Mouse (Mus musculus): ENCODE measurements around the gene Gm30083. TPM values are rescaled to one million over a fixed set of nuclear protein-coding genes. Genes with fewer than 3 reads are reported as not detected.
A peak's percentile ranks its signal among the peaks of the same experiment; 100 is the strongest.

Gm30083 gene
- polyA plus RNA-seq, 1 experiment from 2014 or later: not detected

- no peak within 1 kb of the TSS for H3K4me3 ChIP-seq (ENCODE audit: low read depth, low read length)
- ATAC-seq (replicated peaks; ENCODE audit: low FRiP score, low TSS enrichment, low read depth): no peak
- no peak within 1 kb of the TSS for H3K4me2 ChIP-seq (ENCODE audit: low read length)
- no peaks in the 10 kb centered on the region for H3K36me3 ChIP-seq (ENCODE audit: control insufficient read depth, insufficient read depth, low read length)
- no peaks in the 10 kb centered on the region for H3K9me3 ChIP-seq (ENCODE audit: control insufficient read depth, low read length)
- no peak within 1 kb of the TSS for H3K27ac ChIP-seq (ENCODE audit: low read depth)
- no peak for DNase-seq (ENCODE audit: low spot score)
- no peaks in the 10 kb centered on the region for H3K27me3 ChIP-seq (replicated peaks; ENCODE audit: control insufficient read depth, insufficient read depth, low read length)
- no peaks in the 10 kb centered on the region for H3K4me1 ChIP-seq (replicated peaks; ENCODE audit: control insufficient read depth, insufficient read depth, low read length)
- H3K9ac ChIP-seq (ENCODE audit: low read length): no peak within 1 kb of the TSS
- 83% methylated on average over 5 of the region's 5 CpGs for WGBS
Observed at GRCm38 (mm10) chr14:33953761-33954160, 61.2 kb downstream of the Gm30083 start, which contains the start of gene Rbp3. Rbp3 (plus strand) TSS chr14:33954003.

GRCm38 (mm10) chr14:33952233-33952981, 62.6 kb downstream of the Gm30083 start:
- Histone ChIP-seq H3K9me3 (ENCODE audit: control insufficient read depth, low read length) (no peaks in the 10 kb centered on the region), H3K36me3 (ENCODE audit: control insufficient read depth, insufficient read depth, low read length) (no peaks in the 10 kb centered on the region), H3K4me2 (ENCODE audit: low read length) (no peak overlapping the region), H3K4me3 (ENCODE audit: low read depth, low read length) (no peak overlapping the region), H3K27me3 (replicated peaks; ENCODE audit: control insufficient read depth, insufficient read depth, low read length) (no peaks in the 10 kb centered on the region), H3K27ac (ENCODE audit: low read depth) (no peak overlapping the region), H3K9ac (ENCODE audit: low read length) (no peak overlapping the region), H3K4me1 (replicated peaks; ENCODE audit: control insufficient read depth, insufficient read depth, low read length) (no peaks in the 10 kb centered on the region)
- WGBS: 42% methylated on average over 6 of the region's 6 CpGs
- ATAC-seq (replicated peaks; ENCODE audit: low FRiP score, low TSS enrichment, low read depth) (no peak), DNase-seq (ENCODE audit: low spot score) (no peak)

DNA sequence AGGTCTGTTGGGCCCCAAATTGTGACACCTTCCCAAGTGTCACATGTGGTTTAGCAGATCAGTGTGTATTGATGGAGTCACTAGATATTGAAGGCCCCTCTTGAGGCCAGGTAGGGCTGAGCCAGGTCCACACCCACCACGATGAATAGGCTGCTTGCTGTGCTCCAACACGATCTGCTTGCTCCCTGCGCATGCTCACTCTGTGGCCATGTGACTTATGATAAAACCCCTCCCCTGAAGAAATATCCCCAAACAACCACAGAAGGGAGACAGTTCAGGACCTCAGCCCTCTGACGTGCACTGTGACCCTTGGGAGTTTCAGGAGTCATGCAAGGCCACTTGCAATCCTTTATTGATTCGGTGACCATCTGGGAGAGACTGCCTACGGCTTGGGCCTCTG, 68.9 kb downstream of the Gm30083 start:
- 76% methylated on average over 6 of the region's 6 CpGs for WGBS
- no peak overlapping the region for H3K4me3 ChIP-seq (ENCODE audit: low read depth, low read length)
- no peak for DNase-seq (ENCODE audit: low spot score)

GRCm38 (mm10) chr14:33942222-33942621, 72.8 kb downstream of the Gm30083 start:
- no peak overlapping the region for H3K4me2 ChIP-seq (ENCODE audit: low read length)
- H3K9me3 ChIP-seq (ENCODE audit: control insufficient read depth, low read length): no peaks in the 10 kb centered on the region
- H3K36me3 ChIP-seq (ENCODE audit: control insufficient read depth, insufficient read depth, low read length): no peaks in the 10 kb centered on the region
- H3K27ac ChIP-seq (ENCODE audit: low read depth): no peak overlapping the region
- 0 out of 2 replicates have a peak, but pooled peaks cover 2% of the 10 kb centered on the region for H3K27me3 ChIP-seq (replicated peaks; ENCODE audit: control insufficient read depth, insufficient read depth, low read length)
- H3K4me1 ChIP-seq (replicated peaks; ENCODE audit: control insufficient read depth, insufficient read depth, low read length): no peaks in the 10 kb centered on the region
- ATAC-seq (replicated peaks; ENCODE audit: low FRiP score, low TSS enrichment, low read depth) (no peak), DNase-seq (ENCODE audit: low spot score) (no peak)
- 62% methylated on average over 5 of the region's 5 CpGs for WGBS
- no peak overlapping the region for H3K4me3 ChIP-seq (ENCODE audit: low read depth, low read length)
- no peak overlapping the region for H3K9ac ChIP-seq (ENCODE audit: low read length)

More for the DNA sequence above, 68.9 kb downstream of the Gm30083 start:
- Histone ChIP-seq H3K4me2 (ENCODE audit: low read length) (no peak overlapping the region), H3K9ac (ENCODE audit: low read length) (no peak overlapping the region), H3K4me1 (replicated peaks; ENCODE audit: control insufficient read depth, insufficient read depth, low read length) (no peaks in the 10 kb centered on the region), H3K9me3 (ENCODE audit: control insufficient read depth, low read length) (no peaks in the 10 kb centered on the region), H3K27ac (ENCODE audit: low read depth) (no peak overlapping the region), H3K27me3 (replicated peaks; ENCODE audit: control insufficient read depth, insufficient read depth, low read length) (no peaks in the 10 kb centered on the region), H3K36me3 (ENCODE audit: control insufficient read depth, insufficient read depth, low read length) (no peaks in the 10 kb centered on the region)
- no peak for ATAC-seq (replicated peaks; ENCODE audit: low FRiP score, low TSS enrichment, low read depth)

GRCm38 (mm10) chr14:33940739-33941138, 74.2 kb downstream of the Gm30083 start, which contains the start of gene Gdf2:
Gdf2 (plus strand) TSS chr14:33941039.
- Histone ChIP-seq H3K27me3 (replicated peaks; ENCODE audit: control insufficient read depth, insufficient read depth, low read length) (0 out of 2 replicates have a peak, but pooled peaks cover 2% of the 10 kb centered on the region), H3K4me2 (ENCODE audit: low read length) (no peak within 1 kb of the TSS), H3K4me1 (replicated peaks; ENCODE audit: control insufficient read depth, insufficient read depth, low read length) (no peaks in the 10 kb centered on the region), H3K9ac (ENCODE audit: low read length) (no peak within 1 kb of the TSS), H3K4me3 (ENCODE audit: low read depth, low read length) (no peak within 1 kb of the TSS), H3K27ac (ENCODE audit: low read depth) (no peak within 1 kb of the TSS), H3K9me3 (ENCODE audit: control insufficient read depth, low read length) (no peaks in the 10 kb centered on the region), H3K36me3 (ENCODE audit: control insufficient read depth, insufficient read depth, low read length) (no peaks in the 10 kb centered on the region)
- WGBS: 55% methylated on average over 8 of the region's 8 CpGs
- no peak for DNase-seq (ENCODE audit: low spot score)
- no peak for ATAC-seq (replicated peaks; ENCODE audit: low FRiP score, low TSS enrichment, low read depth)

DNA sequence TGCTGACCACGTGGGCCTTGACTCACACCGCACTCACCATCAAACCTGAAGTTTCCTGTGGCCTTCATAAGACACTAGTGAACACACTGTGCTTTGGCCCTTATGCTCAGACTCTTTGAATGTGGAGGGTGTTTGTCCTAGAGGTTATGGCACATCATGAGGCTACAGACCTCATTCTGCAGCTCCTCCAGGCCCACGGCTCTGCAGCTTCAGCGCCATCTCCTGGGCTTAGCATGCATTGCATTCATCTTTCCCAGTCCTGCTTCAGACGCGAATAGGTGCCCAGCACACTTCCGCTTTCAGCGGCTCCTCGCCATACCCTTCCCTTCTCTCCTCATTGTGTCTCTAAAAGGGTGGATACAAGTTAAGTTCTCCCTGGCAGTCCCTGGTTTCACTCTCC, 75.9 kb downstream of the Gm30083 start:
- no peaks in the 10 kb centered on the region for H3K9me3 ChIP-seq (ENCODE audit: control insufficient read depth, low read length)
- H3K27me3 ChIP-seq (replicated peaks; ENCODE audit: control insufficient read depth, insufficient read depth, low read length): 0 out of 2 replicates have a peak, but pooled peaks cover 2% of the 10 kb centered on the region
- peak; percentile 90 for DNase-seq (ENCODE audit: low spot score)
- WGBS: 27% methylated on average over 9 of the region's 9 CpGs
- H3K36me3 ChIP-seq (ENCODE audit: control insufficient read depth, insufficient read depth, low read length): no peaks in the 10 kb centered on the region
- no peak overlapping the region for H3K9ac ChIP-seq (ENCODE audit: low read length)
- H3K4me3 ChIP-seq (ENCODE audit: low read depth, low read length): no peak overlapping the region
- peak; percentile 60; the same call in 1 of the 2 replicates for ATAC-seq (replicated peaks; ENCODE audit: low FRiP score, low TSS enrichment, low read depth)
- H3K27ac ChIP-seq (ENCODE audit: low read depth): no peak overlapping the region
- H3K4me1 ChIP-seq (replicated peaks; ENCODE audit: control insufficient read depth, insufficient read depth, low read length): no peaks in the 10 kb centered on the region
- H3K4me2 ChIP-seq (ENCODE audit: low read length): peak overlapping the region; percentile 26; the same call in 1 of the 2 replicates

Other genes with a start within 250 kb of the Gm30083 start
- 8.8 and 9.4 TPM in 2 replicates for gene Gdf10, start 91.6 kb downstream of the Gm30083 start, polyA plus RNA-seq (2014; fragmentation: Nextera tagmentation; extraction: Ambion mirVana)
- 0.05 TPM in 2 replicates for gene Gdf2, start 74.1 kb downstream of the Gm30083 start, polyA plus RNA-seq (2014; fragmentation: Nextera tagmentation; extraction: Ambion mirVana)
- gene Rbp3, start 61.2 kb downstream of the Gm30083 start, polyA plus RNA-seq (2014; fragmentation: Nextera tagmentation; extraction: Ambion mirVana): not detected in 2 replicates
- 0.50 and 0.60 TPM in 2 replicates for gene Zfp488, start 36.4 kb downstream of the Gm30083 start, polyA plus RNA-seq (2014; fragmentation: Nextera tagmentation; extraction: Ambion mirVana)
- not detected in 2 replicates for gene Gm5460, start 1.6 kb upstream of the Gm30083 start, polyA plus RNA-seq (2014; fragmentation: Nextera tagmentation; extraction: Ambion mirVana)
- not detected in 2 replicates for gene Antxrl, start 37.5 kb upstream of the Gm30083 start, polyA plus RNA-seq (2014; fragmentation: Nextera tagmentation; extraction: Ambion mirVana)
- 0.67 and 1.1 TPM in 2 replicates for gene Anxa8, start 70.8 kb upstream of the Gm30083 start, polyA plus RNA-seq (2014; fragmentation: Nextera tagmentation; extraction: Ambion mirVana)
- 0.89 and 1.3 TPM in 2 replicates for gene A630023A22Rik, start 87.6 kb upstream of the Gm30083 start, polyA plus RNA-seq (2014; fragmentation: Nextera tagmentation; extraction: Ambion mirVana)
- gene Npy4r, start 137.3 kb upstream of the Gm30083 start, polyA plus RNA-seq (2014; fragmentation: Nextera tagmentation; extraction: Ambion mirVana): 0.14 and 0.48 TPM in 2 replicates
- 0.39 TPM in 2 replicates for gene Gprin2, start 186.5 kb upstream of the Gm30083 start, polyA plus RNA-seq (2014; fragmentation: Nextera tagmentation; extraction: Ambion mirVana)
- gene Syt15, start 204.4 kb upstream of the Gm30083 start, polyA plus RNA-seq (2014; fragmentation: Nextera tagmentation; extraction: Ambion mirVana): 0.54 and 0.60 TPM in 2 replicates

All from intestine, embryonic 14.5 days (tissue).